Mouse (Mus musculus): ENCODE measurements around the gene Gjb5. TPM values are rescaled to one million over a fixed set of nuclear protein-coding genes. Genes with fewer than 3 reads are reported as not detected.
A peak's percentile ranks its signal among the peaks of the same experiment; 100 is the strongest.

Gjb5 gene
- total RNA-seq, 2 experiments from 2014 or later, result not detected

DNA sequence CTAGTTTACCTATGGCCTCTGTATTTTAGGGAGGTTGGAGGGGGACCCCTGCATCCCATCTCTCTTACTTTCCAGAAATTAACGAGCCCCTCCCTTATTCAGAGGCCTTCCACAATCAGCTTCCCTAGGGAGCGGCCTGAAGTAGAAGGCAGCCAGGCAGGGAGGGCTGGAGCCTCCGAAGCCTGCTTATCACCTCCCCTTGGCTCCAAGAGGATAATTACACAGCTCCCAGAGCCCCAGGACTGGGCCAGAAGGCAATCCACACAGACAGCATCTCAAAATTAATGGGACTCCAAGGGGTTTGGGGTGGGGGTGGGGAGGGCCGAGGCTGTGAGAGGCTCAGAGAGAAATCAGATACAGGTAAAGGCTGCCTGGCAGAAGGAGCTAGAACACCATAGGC is 7.9 kb upstream of the Gjb5 start:
- Histone ChIP-seq H3K27ac (no peak overlapping the region), H3K4me3 (no peak overlapping the region)
- no peak for TF ChIP-seq CTCF (conservative IDR thresholded peaks at IDR 0.05)
- no peak for DNase-seq (ENCODE audit: low spot score in 2 of 2)

DNA sequence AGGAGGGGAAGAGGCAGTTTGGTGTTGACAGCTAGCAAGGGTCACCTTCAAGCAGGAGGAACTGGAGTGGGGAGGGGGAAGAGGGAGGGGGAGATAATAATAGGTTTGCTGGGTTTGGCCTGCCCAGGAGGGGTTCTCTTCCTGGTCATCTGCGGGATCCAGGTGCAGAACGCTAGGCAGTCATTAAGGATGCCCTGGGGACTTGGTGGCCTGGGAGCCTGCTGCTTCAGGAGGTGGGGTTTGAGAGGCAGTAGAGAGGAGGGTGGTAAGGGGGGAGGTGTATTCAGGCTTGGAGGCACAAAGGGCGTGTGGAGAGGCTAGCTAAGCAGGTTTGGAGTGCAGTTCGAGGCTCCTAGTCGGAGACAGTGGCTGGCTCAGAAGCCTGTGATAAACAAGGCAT is 7.5 kb upstream of the Gjb5 start:
- H3K4me3 ChIP-seq, result no peak overlapping the region
- no peak for DNase-seq (ENCODE audit: low spot score in 2 of 2)
- H3K27ac ChIP-seq, result no peak overlapping the region
- TF ChIP-seq CTCF (conservative IDR thresholded peaks at IDR 0.05), result no peak

DNA sequence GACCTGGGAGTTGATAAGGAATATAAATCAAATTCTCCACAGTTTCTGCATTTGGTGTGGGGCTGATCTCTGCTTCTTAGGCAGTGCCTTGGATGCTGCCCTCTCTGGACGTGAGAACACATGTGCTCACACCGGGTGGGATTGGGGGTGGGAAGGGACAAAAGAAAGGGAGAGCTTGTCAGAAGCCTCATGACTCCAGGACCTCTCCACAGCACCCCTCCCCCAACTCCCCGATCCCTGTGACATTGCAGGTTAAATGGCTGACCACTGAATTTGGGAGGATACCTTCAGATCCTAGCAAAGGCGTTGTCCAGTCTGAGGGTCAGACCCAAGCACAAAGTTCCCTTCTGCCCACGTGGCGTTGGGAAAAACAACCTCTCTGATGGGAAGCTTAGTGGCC is 6.5 kb upstream of the Gjb5 start:
- no peak for TF ChIP-seq CTCF (conservative IDR thresholded peaks at IDR 0.05)
- Histone ChIP-seq H3K27ac (no peak overlapping the region), H3K4me3 (no peak overlapping the region)
- no peak for DNase-seq (ENCODE audit: low spot score in 2 of 2)

DNA sequence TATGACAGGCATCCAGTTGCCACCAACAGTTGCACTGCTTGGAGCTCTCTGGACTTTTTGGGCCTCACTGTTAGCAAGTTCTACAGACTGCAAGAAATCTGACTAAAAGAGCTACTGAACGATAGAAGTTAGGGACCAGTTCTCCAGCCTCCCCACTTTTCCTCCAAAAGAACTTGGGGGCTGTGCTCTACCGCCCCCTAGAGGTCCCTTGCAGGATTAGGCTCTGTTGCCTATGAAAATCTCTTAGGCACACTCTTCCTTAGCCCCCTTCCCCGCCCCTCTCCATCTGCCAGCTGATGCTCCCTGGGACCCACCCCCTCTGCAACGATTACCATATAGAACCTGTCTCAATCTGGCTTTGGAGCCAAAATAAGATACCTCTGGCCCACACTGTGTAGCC is 5.3 kb upstream of the Gjb5 start:
- TF ChIP-seq CTCF (conservative IDR thresholded peaks at IDR 0.05), result peak; percentile 73
- no peak for DNase-seq (ENCODE audit: low spot score in 2 of 2)
- H3K4me3 ChIP-seq, result no peak overlapping the region
- no peak overlapping the region for H3K27ac ChIP-seq

DNA sequence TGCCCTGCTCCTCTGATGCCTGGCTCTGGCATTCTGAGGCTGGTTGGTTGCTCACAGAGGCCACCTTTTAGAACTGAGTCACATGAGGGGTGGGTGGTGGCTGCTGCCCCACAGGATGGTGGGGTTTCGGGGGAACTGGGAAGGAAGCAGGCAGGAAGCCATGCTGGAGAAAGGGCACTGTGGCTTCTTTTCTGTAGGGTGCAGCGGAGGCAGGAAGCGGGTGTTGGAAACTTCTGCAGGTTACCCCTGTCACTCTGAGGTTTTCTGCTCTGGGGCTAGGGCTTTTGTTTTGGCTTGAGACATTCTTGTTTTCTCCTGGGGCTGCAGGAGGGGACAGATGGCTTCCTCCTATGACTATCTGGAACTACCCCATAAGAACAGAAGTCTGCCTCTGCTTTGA is 4.5 kb upstream of the Gjb5 start:
- no peak overlapping the region for H3K27ac ChIP-seq
- DNase-seq (ENCODE audit: low spot score in 2 of 2), result no peak

DNA sequence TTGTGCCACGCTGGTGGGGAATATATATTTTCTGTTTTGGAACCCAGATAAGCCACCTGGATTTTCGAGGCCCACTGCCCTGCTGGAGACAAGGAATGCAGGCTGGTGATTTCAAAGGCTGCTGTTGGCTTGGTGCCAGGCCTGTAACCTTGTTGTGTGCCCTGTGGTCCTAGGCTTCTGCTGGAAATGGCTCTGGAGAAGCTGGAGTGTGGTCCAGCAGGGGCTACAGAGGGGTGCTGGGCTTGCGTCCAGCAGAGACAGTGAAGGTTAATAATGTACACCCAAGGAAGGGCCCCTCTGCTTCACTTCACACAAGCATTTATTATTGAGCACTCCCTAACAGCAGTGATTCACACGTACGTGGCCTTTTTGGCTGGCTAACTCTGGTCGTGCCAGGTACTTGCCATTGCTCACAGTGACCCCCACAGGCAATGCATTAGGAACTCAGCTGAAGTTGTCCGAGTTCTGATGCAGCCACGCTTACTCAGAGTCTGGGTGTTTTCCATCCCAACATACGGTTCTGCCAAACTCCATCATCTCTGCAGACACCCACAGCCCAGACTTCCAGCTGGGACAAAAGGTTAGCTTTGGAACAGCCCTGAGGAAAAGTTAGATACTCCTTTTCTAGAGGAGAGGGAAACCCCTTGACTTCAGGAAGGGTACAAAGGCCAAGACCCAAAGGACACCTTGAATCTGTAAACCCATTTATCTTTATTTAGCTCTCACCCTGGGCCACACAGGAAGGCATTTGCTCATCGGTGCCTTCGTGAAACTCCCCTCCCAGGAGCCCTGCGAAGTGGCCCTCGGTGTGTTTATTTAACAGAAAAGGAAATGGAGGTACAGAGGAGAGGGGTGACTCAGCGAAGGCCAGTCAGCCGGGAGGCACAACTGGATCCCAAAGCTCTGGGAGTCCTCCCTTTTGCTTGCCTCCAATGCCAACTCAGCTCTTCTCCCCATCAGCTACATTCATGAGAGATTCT is 3.2 kb downstream of the Gjb5 start:
- no peak overlapping the region for H3K4me3 ChIP-seq
- H3K27ac ChIP-seq, result no peak overlapping the region
- no peak for TF ChIP-seq CTCF (conservative IDR thresholded peaks at IDR 0.05)
- peak in 1 of 2 experiments; percentile 51 for DNase-seq (ENCODE audit: low spot score in 2 of 2)

More for the DNA sequence above, 4.5 kb upstream of the Gjb5 start:
- no peak for TF ChIP-seq CTCF (conservative IDR thresholded peaks at IDR 0.05)
- no peak overlapping the region for H3K4me3 ChIP-seq

DNA sequence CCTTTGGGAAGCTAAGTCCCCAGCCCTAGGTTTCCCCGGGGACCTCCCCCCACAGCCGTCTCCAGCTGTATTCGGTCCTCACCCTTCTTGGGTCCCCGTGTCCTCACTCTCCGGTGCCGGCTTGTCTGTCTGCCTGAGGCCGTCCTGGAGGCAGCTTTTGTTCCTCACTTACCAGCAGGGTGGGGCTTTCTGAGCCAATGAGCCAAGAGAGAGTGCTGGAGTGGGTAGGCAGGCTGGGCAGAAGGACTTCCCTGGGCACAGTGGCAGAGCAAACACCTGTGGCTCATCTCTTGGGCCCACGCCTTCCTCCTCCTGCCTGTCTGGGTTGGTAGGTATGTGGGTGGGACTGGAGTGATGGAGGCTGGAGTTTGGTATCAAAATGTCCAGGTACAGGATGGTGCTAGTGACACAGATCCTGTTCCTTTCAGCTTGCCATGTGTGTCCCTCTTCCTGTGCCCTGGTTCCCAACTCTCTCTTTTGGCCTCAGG is 4.0 kb downstream of the Gjb5 start, which contains the start of gene Gjb4:
Gene Gjb4, minus strand, starts transcription at position 131 of the 488 bp plus-strand sequence.
- no peak for TF ChIP-seq CTCF (conservative IDR thresholded peaks at IDR 0.05)
- DNase-seq (ENCODE audit: low spot score in 2 of 2), result no peak
- Histone ChIP-seq H3K27ac (no peak within 1 kb of the TSS), H3K4me3 (no peak within 1 kb of the TSS)

DNA sequence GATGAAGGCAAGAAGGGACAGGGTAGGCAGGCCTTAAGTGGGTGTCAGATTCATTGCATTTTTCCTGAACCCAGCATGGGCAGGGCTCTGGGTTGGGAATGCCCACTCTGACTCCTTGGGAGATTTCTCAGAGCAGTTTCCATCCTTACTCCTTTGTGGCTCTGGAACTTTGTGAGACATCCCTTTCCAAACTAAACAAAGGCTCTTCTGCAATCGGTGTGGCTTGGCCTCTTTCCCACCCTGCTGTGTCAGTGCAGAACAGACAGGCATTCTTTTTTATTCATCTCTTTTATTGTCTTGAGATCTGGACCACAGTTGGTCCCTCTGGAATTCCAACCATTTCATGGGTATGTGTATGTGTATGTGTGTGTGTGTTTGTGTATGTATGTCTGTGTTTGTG is 5.4 kb downstream of the Gjb5 start:
- no peak for DNase-seq (ENCODE audit: low spot score in 2 of 2)
- Histone ChIP-seq H3K27ac (no peak overlapping the region), H3K4me3 (no peak overlapping the region)
- no peak for TF ChIP-seq CTCF (conservative IDR thresholded peaks at IDR 0.05)

DNA sequence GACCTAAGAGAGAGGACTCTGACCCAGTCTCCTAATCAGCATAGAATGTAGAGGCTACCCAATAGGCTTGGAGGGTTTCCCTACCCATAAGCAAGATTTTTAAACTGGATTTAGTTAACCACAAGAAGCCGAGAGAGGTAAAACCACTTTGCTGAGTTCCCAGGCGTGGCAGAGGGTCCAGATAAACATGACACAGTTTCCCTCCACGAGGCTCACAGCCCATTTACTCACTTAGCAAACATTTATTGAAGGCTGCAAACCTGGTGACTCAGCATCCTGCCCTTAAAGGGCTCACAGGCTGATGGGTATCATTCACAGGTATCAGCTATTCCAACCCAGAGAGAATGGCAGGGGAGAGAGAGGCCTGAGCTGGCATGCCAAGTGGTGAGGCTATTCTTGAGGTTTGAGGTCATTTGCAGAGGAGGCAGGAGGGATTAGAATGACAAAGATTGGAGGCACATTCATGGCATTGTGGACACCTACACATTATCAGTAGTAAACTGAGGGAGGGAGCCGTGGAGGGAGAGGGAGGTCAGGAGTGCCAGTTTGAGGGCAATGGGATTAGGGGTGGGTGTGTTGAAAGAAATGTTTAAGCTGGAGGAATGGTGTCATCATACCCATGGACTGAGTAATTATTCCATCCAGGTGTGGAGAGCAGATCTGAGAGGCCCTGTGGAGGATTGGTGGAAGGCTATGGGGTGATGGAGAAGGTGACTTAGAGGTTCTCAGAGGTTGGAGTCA is 8.3 kb downstream of the Gjb5 start:
- DNase-seq (ENCODE audit: low spot score in 2 of 2), result no peak
- Histone ChIP-seq H3K27ac (no peak overlapping the region), H3K4me3 (no peak overlapping the region)
- TF ChIP-seq CTCF (conservative IDR thresholded peaks at IDR 0.05), result no peak

DNA sequence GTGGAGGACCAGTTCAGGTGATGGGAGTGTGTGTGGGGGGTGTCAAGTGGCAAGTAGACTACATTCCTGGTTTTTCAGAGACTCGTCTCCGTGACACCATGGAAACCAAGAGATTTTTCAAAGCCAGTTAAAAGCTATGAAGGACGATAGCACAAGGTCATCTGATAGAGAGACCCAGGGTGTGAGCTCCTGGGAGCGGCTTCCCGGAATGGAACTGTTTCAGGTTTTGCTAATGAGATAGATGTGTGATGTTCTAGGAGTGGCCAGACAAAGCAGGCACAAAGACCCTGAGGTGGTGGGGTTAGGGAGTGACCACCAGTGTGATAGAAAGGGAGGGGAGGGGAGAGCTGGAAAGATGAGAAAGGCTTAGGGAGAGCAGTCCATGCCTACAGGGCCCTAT is 13.0 kb downstream of the Gjb5 start:
- Histone ChIP-seq H3K4me3 (no peak overlapping the region), H3K27ac (no peak overlapping the region)
- no peak for TF ChIP-seq CTCF (conservative IDR thresholded peaks at IDR 0.05)
- DNase-seq (ENCODE audit: low spot score in 2 of 2), result no peak

DNA sequence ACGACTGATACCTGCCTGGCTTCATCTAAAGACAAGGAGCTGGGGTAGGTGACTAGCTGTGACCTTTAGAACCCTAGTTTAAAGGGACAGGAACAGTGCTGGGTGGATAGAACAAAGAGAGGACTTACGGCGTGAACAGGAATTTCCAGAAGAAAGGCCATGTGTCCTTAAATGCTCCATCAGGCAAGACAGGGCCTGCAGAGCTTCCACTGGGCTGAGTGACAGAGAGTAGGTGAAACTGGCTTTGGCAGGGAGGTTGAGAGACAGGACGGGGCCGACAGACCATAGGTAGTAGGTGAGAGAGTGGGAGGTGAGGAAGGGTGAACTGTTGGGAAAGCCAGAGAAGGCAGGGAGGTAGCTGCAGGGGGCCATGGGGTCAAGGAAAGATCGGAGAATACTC is 16.6 kb downstream of the Gjb5 start:
- no peak for DNase-seq (ENCODE audit: low spot score in 2 of 2)
- H3K27ac ChIP-seq, result no peak overlapping the region
- H3K4me3 ChIP-seq, result no peak overlapping the region
- TF ChIP-seq CTCF (conservative IDR thresholded peaks at IDR 0.05), result no peak

DNA sequence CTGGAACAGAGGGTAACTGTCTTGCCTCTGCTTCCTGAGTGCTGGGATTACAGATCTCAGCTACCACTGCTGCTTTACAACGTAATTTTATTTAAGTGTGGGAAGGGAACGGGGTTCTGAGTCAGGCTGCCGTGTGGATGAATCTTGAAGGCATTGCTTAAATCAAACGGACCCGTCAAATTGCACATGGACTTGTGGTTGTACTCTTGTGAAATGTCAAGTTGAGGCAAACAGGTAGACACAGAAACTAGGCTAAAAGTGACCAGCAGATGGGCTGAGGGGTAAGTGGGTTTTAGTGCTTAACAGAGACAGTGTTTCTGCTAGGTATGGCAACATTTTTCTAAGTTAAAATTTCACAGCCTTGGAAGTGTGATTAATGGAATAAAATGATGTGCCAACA is 20.3 kb downstream of the Gjb5 start:
- no peak for TF ChIP-seq CTCF (conservative IDR thresholded peaks at IDR 0.05)
- no peak overlapping the region for H3K27ac ChIP-seq
- no peak overlapping the region for H3K4me3 ChIP-seq
- DNase-seq (ENCODE audit: low spot score in 2 of 2), result no peak

DNA sequence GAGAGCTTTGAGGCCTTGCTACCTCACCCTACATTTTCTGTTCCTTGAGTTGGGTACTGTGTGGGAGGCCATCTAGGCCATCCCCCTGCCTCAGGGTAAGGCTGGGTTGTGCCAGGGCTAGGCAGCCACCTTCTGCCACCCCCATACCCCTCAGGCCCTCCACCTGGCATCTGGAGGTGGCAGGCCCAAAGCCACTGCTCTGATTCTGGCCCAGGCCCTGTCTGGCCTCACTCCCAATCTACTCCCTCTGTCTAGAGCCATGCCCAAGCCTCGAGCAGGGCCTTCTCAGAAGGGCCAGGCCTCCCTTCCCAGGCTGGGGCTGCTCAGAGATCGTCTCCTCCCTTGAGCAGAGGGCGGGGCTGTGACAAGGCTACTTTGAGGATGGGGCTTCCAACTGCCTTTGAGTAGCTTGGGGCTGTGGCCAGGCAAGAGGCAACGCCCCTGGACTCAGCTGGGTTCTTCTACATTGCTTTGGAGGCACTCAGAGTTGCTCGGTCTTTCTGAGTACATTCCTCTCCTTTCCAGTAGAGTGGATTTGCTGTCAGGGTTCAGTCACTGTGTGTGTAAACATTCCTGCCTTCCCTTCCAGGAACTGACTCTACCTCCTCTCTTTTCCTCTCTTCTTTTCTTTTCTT is 23.0 kb downstream of the Gjb5 start:
- no peak overlapping the region for H3K4me3 ChIP-seq
- no peak for TF ChIP-seq CTCF (conservative IDR thresholded peaks at IDR 0.05)
- no peak overlapping the region for H3K27ac ChIP-seq
- no peak for DNase-seq (ENCODE audit: low spot score in 2 of 2)
